Comparison of ENCODE assay signal across 12 mouse cellular contexts in the genomic region with DNA sequence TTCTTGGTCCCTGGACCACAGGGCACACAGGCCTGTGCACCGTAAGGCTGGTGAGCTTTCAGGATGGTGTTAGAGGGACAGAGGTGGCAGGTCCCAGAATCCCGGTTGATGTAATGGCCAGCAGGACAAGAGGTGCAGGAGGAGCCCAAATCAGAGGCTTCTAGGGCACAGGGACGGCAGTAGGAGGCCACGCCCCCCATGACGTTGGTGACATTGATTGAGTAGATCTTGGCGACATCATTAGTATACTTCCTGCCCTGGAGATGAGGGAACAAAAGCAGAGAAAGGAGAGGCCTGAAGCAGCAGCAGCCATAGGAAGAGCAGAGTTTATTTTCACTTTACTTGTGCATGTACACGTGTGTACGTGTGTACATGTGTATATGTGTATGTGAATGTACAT. TPM values are rescaled to one million over a fixed set of nuclear protein-coding genes. Genes with fewer than 3 reads are reported as not detected.
DNase-seq lines count a peak whose midpoint lies in the region; ATAC-seq and TF ChIP-seq lines count a peak whose summit lies in the region.
"Had no signal": no experiment of that assay in that cellular context is flagged by ENCODE, and none has a peak within 500 bp of the region (broad histone marks: within the 10 kb centered on the region; RNA-seq: fewer than 3 reads in every experiment).

No protein-coding gene starts in this region.

- no peaks in the 10 kb centered on the region for H3K36me3 ChIP-seq in liver, adult 2 months (ENCODE audit: control insufficient read depth, insufficient read depth, low read length)
- H3K36me3 ChIP-seq in liver, embryonic 12.5 days, result no peaks in the 10 kb centered on the region
- H3K36me3 ChIP-seq in MEL (ENCODE audit: control insufficient read depth in 1 of 2, insufficient read depth in 2 of 2, low read length in 2 of 2), result peaks cover 0 to 4% of the 10 kb centered on the region in 2 experiments; a peak in 1 of 4 replicates
- H3K36me3 ChIP-seq: neural tube, embryonic 12.5 days had no signal

- H3K27me3 ChIP-seq in liver, adult 2 months (ENCODE audit: control insufficient read depth, insufficient read depth, low read length), result 0 out of 2 replicates have a peak, but pooled peaks cover 3% of the 10 kb centered on the region
- H3K27me3 ChIP-seq in liver, embryonic 12.5 days (replicated peaks), result peaks cover 8% of the 10 kb centered on the region; the same call in 1 of the 2 replicates
- peaks cover 0 to 3% of the 10 kb centered on the region in 2 experiments; a peak in 1 of 4 replicates for H3K27me3 ChIP-seq in MEL (ENCODE audit: control insufficient read depth in 1 of 2, insufficient read depth in 2 of 2, low read length in 2 of 2)
- H3K27me3 ChIP-seq: neural tube, embryonic 12.5 days had no signal

- DNase-seq in liver, adult 2 months (ENCODE audit: extremely low read depth, low read depth, low spot score), result peak; percentile 35
- peak; percentile 47 for DNase-seq in MEL (ENCODE audit: low read depth, low spot score)
- DNase-seq in embryo, embryonic 11 days, result peak; percentile 22
- no peak for DNase-seq in gastrocnemius, postnatal 10 days
- no peak for DNase-seq in ovary, adult 18-20 months (ENCODE audit: low spot score)
- DNase-seq: cerebellum, adult 2 months; forebrain, postnatal 0 days; heart, adult 11 months had no signal

- no peak for TF ChIP-seq CTCF in liver, adult 2 months (IDR thresholded peaks at IDR 0.05; ENCODE audit: low read depth, low read length)
- no peak for TF ChIP-seq CTCF in MEL (IDR thresholded peaks at IDR 0.05 in 2 of 3, conservative IDR thresholded peaks at IDR 0.05 in 1 of 3; ENCODE audit: control insufficient read depth in 1 of 3, insufficient read depth in 1 of 3, low read depth in 2 of 3, low read length in 3 of 3, poor library complexity in 1 of 3, severe bottlenecking in 1 of 3)

- no peaks in the 10 kb centered on the region for H3K9me3 ChIP-seq in liver, embryonic 12.5 days (replicated peaks)
- no peaks in the 10 kb centered on the region for H3K9me3 ChIP-seq in MEL (replicated peaks; ENCODE audit: insufficient read depth, low read length)
- H3K9me3 ChIP-seq: neural tube, embryonic 12.5 days had no signal

- WGBS in liver, adult 2 months, result 53% methylated on average over 8 of the region's 8 CpGs
- WGBS in liver, embryonic 12.5 days (ENCODE audit: insufficient replicate concordance), result 39% methylated on average over 8 of the region's 8 CpGs

- TF ChIP-seq EP300 in MEL (IDR thresholded peaks at IDR 0.05; ENCODE audit: low read depth in 1 of 2, low read length in 2 of 2), result no peak

- H3K4me1 ChIP-seq in liver, adult 2 months (ENCODE audit: control insufficient read depth, insufficient read depth, low read length), result no peaks in the 10 kb centered on the region
- H3K4me1 ChIP-seq in liver, embryonic 12.5 days, result no peaks in the 10 kb centered on the region
- peaks cover 0 to 5% of the 10 kb centered on the region in 2 experiments; a peak in 1 of 4 replicates for H3K4me1 ChIP-seq in MEL (ENCODE audit: control insufficient read depth in 1 of 2, insufficient read depth in 2 of 2, low read length in 2 of 2)
- H3K4me1 ChIP-seq: neural tube, embryonic 12.5 days had no signal

- no peaks in the 10 kb centered on the region for H3K79me2 ChIP-seq in liver, adult 2 months (ENCODE audit: control insufficient read depth, insufficient read depth, low read length)
- H3K79me2 ChIP-seq in MEL (ENCODE audit: control insufficient read depth, insufficient read depth, low read length, poor library complexity), result no peaks in the 10 kb centered on the region

- no peak overlapping the region for H3K27ac ChIP-seq in liver, adult 2 months (replicated peaks; ENCODE audit: insufficient read depth, low read depth, low read length)
- H3K27ac ChIP-seq in liver, embryonic 12.5 days, result no peak overlapping the region
- no peak overlapping the region for H3K27ac ChIP-seq in MEL (ENCODE audit: control insufficient read depth, low read depth, low read length)
- H3K27ac ChIP-seq: macrophage; neural tube, embryonic 12.5 days had no signal

- no peak overlapping the region for H3K4me3 ChIP-seq in liver, adult 2 months (ENCODE audit: insufficient read depth, low read depth, low read length)
- no peak overlapping the region for H3K4me3 ChIP-seq in liver, embryonic 12.5 days
- H3K4me3 ChIP-seq in MEL (ENCODE audit: control insufficient read depth in 1 of 2, insufficient read depth in 1 of 2, low read depth in 2 of 2, low read length in 2 of 2), result no peak overlapping the region
- H3K4me3 ChIP-seq: neural tube, embryonic 12.5 days had no signal

- H3K4me2 ChIP-seq in liver, embryonic 12.5 days, result no peak overlapping the region
- H3K4me2 ChIP-seq: neural tube, embryonic 12.5 days had no signal

- no peak for TF ChIP-seq POLR2A in liver, adult 2 months (IDR thresholded peaks at IDR 0.05; ENCODE audit: extremely low read depth, insufficient read depth, low read length)
- no peak for TF ChIP-seq POLR2A in MEL (IDR thresholded peaks at IDR 0.05; ENCODE audit: control insufficient read depth in 1 of 2, insufficient read depth in 1 of 2, low read depth in 1 of 2, low read length in 2 of 2, poor library complexity in 1 of 2)

- ATAC-seq in liver, embryonic 12.5 days, result no peak
- ATAC-seq in megakaryocyte progenitor cell, adult 5-6 weeks (replicated peaks; ENCODE audit: poor library complexity), result peak; percentile 63
- ATAC-seq: forebrain, postnatal 0 days had no signal

- TF ChIP-seq RAD21 in MEL (IDR thresholded peaks at IDR 0.05; ENCODE audit: low read depth, low read length), result no peak

- H3K9ac ChIP-seq in liver, adult 2 months (ENCODE audit: low read depth, low read length), result no peak overlapping the region
- H3K9ac ChIP-seq in liver, embryonic 12.5 days, result no peak overlapping the region
- H3K9ac ChIP-seq in MEL (ENCODE audit: control insufficient read depth, low read depth, low read length, poor library complexity, severe bottlenecking), result no peak overlapping the region
- H3K9ac ChIP-seq: forebrain, postnatal 0 days; neural tube, embryonic 12.5 days had no signal

TF ChIP-seq in MEL, 35 proteins besides CTCF, POLR2A, EP300 and RAD21:
- no peak for TF ChIP-seq KAT2A (conservative IDR thresholded peaks at IDR 0.05; ENCODE audit: low read depth, low read length)
- no peak for TF ChIP-seq TBP (IDR thresholded peaks at IDR 0.05; ENCODE audit: low read depth, low read length)
- TF ChIP-seq MYB (IDR thresholded peaks at IDR 0.05; ENCODE audit: low read depth, low read length), result no peak
- no peak for TF ChIP-seq POLR2AphosphoS5 (IDR thresholded peaks at IDR 0.05; ENCODE audit: borderline replicate concordance, low read depth, low read length)
- TF ChIP-seq ZMIZ1 (IDR thresholded peaks at IDR 0.05; ENCODE audit: low read depth, low read length), result no peak
- TF ChIP-seq MAX (IDR thresholded peaks at IDR 0.05; ENCODE audit: low read length), result no peak
- TF ChIP-seq BHLHE40 (IDR thresholded peaks at IDR 0.05; ENCODE audit: borderline replicate concordance, low read depth, low read length), result no peak
- no peak for TF ChIP-seq SMC3 (IDR thresholded peaks at IDR 0.05; ENCODE audit: low read depth, low read length)
- no peak for TF ChIP-seq ZC3H11A (IDR thresholded peaks at IDR 0.05; ENCODE audit: low read depth, low read length)
- TF ChIP-seq ELF1 (IDR thresholded peaks at IDR 0.05; ENCODE audit: low read depth, low read length), result no peak
- TF ChIP-seq GATA1 (IDR thresholded peaks at IDR 0.05; ENCODE audit: low read depth, low read length), result no peak
- TF ChIP-seq ZNF384 (IDR thresholded peaks at IDR 0.05; ENCODE audit: low read depth, low read length), result no peak
- no peak for TF ChIP-seq USF2 (IDR thresholded peaks at IDR 0.05; ENCODE audit: borderline replicate concordance in 1 of 2, insufficient read depth in 1 of 2, low read depth in 1 of 2, low read length in 2 of 2)
- TF ChIP-seq ZKSCAN1 (IDR thresholded peaks at IDR 0.05; ENCODE audit: low read depth, low read length), result no peak
- no peak for TF ChIP-seq GABPA (IDR thresholded peaks at IDR 0.05; ENCODE audit: low read depth, low read length)
- no peak for TF ChIP-seq CHD1 (IDR thresholded peaks at IDR 0.05; ENCODE audit: low read depth, low read length)
- TF ChIP-seq USF1 (IDR thresholded peaks at IDR 0.05; ENCODE audit: low read depth, low read length), result no peak

RNA-seq across cellular contexts. Expression of a gene that starts 22.8 kb away (rescaled TPM):
- total RNA-seq in liver, adult 2 months (2014; rRNA removed), result 31.3 and 35.5 TPM in 2 replicates
- 21.3 and 24.7 TPM in 2 replicates for polyA plus RNA-seq in liver, adult 2 months (2012; rRNA removed)
- 132 and 134 TPM in 2 replicates for polyA plus RNA-seq in liver, embryonic 12.5 days (2016; fragmentation: Nextera tagmentation; extraction: Ambion mirVana)
- 202 and 283 TPM in 2 replicates for total RNA-seq in MEL (2012; rRNA removed)
- 100 to 1,000 TPM in 1 of 2 experiments, not detected in 1; 337 TPM for polyA plus RNA-seq in MEL (2012; ENCODE audit: insufficient read depth in 1 of 2, insufficient read length in 2 of 2, low read depth in 1 of 2, low replicate concordance in 2 of 2, missing spikeins in 1 of 2)
- total RNA-seq in megakaryocyte progenitor cell, adult 5-6 weeks (2015), result 19.0 and 26.5 TPM in 2 replicates
- 249 and 357 TPM in 2 replicates for total RNA-seq in megakaryocyte progenitor cell, adult 5-6 weeks (2017)
- total RNA-seq in gastrocnemius, postnatal 10 days (2021), result 100 to 1,000 TPM; 109 to 111 TPM

RNA-seq across cellular contexts. Expression of a gene that starts 52.4 kb away (rescaled TPM):
- 0.18 and 0.47 TPM in 2 replicates for total RNA-seq in liver, adult 2 months (2014; rRNA removed)
- 0.60 and 0.61 TPM in 2 replicates for polyA plus RNA-seq in liver, adult 2 months (2012; rRNA removed)
- polyA plus RNA-seq in liver, embryonic 12.5 days (2016; fragmentation: Nextera tagmentation; extraction: Ambion mirVana), result 0.49 and 0.93 TPM in 2 replicates
- total RNA-seq in MEL (2012; rRNA removed), result not detected in 2 replicates
- polyA plus RNA-seq in MEL (2012; ENCODE audit: insufficient read depth in 1 of 2, insufficient read length in 2 of 2, low read depth in 1 of 2, low replicate concordance in 2 of 2, missing spikeins in 1 of 2), result under 1 TPM in 1 of 2 experiments, not detected in 1; 0.04 TPM
- 1.1 and 1.6 TPM in 2 replicates for total RNA-seq in megakaryocyte progenitor cell, adult 5-6 weeks (2015)
- total RNA-seq in megakaryocyte progenitor cell, adult 5-6 weeks (2017), result 0.20 and 0.42 TPM in 2 replicates
- total RNA-seq in gastrocnemius, postnatal 10 days (2021), result 1 to 10 TPM; 2.9 to 4.3 TPM
- polyA plus RNA-seq: macrophage had no signal

Comparison
In these comparisons a context has a peak if more than half of its experiments do, and no peak if none do; other contexts are left out.
1. DNase-seq: peak in liver, adult 2 months (single experiment), MEL (single experiment) and embryo, embryonic 11 days (single experiment); none in gastrocnemius, postnatal 10 days (single experiment) and ovary, adult 18-20 months (single experiment).